Mouse (Mus musculus): ENCODE measurements around the gene Gtpbp4. TPM values are rescaled to one million over a fixed set of nuclear protein-coding genes. Genes with fewer than 3 reads are reported as not detected.
"Not testable (repeated sequence)": the region's sequence is repeated elsewhere in the genome, so short reads cannot be mapped to it uniquely, and the experiment has no call there.

Gtpbp4 gene
- polyA plus RNA-seq, 1 experiment from 2014 or later: 85.1 TPM

- not testable (repeated sequence) for H3K36me3 ChIP-seq (ENCODE audit: control insufficient read depth, insufficient read depth, low read length); ATAC-seq (ENCODE audit: insufficient number of reproducible peaks, insufficient read depth, low FRiP score, low read depth); H3K4me2 ChIP-seq (replicated peaks; ENCODE audit: low read depth, low read length); H3K9me3 ChIP-seq (ENCODE audit: control insufficient read depth, low read depth, low read length); H3K4me1 ChIP-seq (ENCODE audit: control insufficient read depth, insufficient read depth, low read length); H3K27me3 ChIP-seq (ENCODE audit: control insufficient read depth, insufficient read depth, low read length); H3K9ac ChIP-seq (replicated peaks; ENCODE audit: low read depth, low read length); H3K27ac ChIP-seq (ENCODE audit: low read length); H3K4me3 ChIP-seq (ENCODE audit: low read depth, low read length)
- WGBS: 55% methylated on average over 3 of the region's 3 CpGs
These were observed 34.6 kb downstream of the Gtpbp4 start for GRCm38 (mm10) chr13:8961128-8961888.

GRCm38 (mm10) chr13:8959554-8959953 is 36.3 kb downstream of the Gtpbp4 start:
- H3K4me2 ChIP-seq (replicated peaks; ENCODE audit: low read depth, low read length); ATAC-seq (ENCODE audit: insufficient number of reproducible peaks, insufficient read depth, low FRiP score, low read depth); H3K27me3 ChIP-seq (ENCODE audit: control insufficient read depth, insufficient read depth, low read length); H3K4me1 ChIP-seq (ENCODE audit: control insufficient read depth, insufficient read depth, low read length); H3K9me3 ChIP-seq (ENCODE audit: control insufficient read depth, low read depth, low read length); H3K36me3 ChIP-seq (ENCODE audit: control insufficient read depth, insufficient read depth, low read length); H3K27ac ChIP-seq (ENCODE audit: low read length); H3K9ac ChIP-seq (replicated peaks; ENCODE audit: low read depth, low read length); H3K4me3 ChIP-seq (ENCODE audit: low read depth, low read length): not testable (repeated sequence)
- 92% methylated on average over 5 of the region's 6 CpGs for WGBS

GRCm38 (mm10) chr13:8959058-8959457 is 36.8 kb downstream of the Gtpbp4 start:
- H3K27ac ChIP-seq (ENCODE audit: low read length); H3K36me3 ChIP-seq (ENCODE audit: control insufficient read depth, insufficient read depth, low read length); ATAC-seq (ENCODE audit: insufficient number of reproducible peaks, insufficient read depth, low FRiP score, low read depth); H3K9ac ChIP-seq (replicated peaks; ENCODE audit: low read depth, low read length); H3K4me2 ChIP-seq (replicated peaks; ENCODE audit: low read depth, low read length); H3K27me3 ChIP-seq (ENCODE audit: control insufficient read depth, insufficient read depth, low read length); H3K9me3 ChIP-seq (ENCODE audit: control insufficient read depth, low read depth, low read length); H3K4me1 ChIP-seq (ENCODE audit: control insufficient read depth, insufficient read depth, low read length); H3K4me3 ChIP-seq (ENCODE audit: low read depth, low read length): not testable (repeated sequence)
- WGBS: 50% methylated on average over 1 of the region's 5 CpGs

GRCm38 (mm10) chr13:8956873-8957272 is 39.0 kb downstream of the Gtpbp4 start:
- 0 out of 2 replicates have a peak, but pooled peaks have one; percentile 28 for ATAC-seq (ENCODE audit: insufficient number of reproducible peaks, insufficient read depth, low FRiP score, low read depth)
- H3K4me2 ChIP-seq (replicated peaks; ENCODE audit: low read depth, low read length); H3K36me3 ChIP-seq (ENCODE audit: control insufficient read depth, insufficient read depth, low read length); H3K4me3 ChIP-seq (ENCODE audit: low read depth, low read length); H3K9ac ChIP-seq (replicated peaks; ENCODE audit: low read depth, low read length); H3K27me3 ChIP-seq (ENCODE audit: control insufficient read depth, insufficient read depth, low read length); H3K4me1 ChIP-seq (ENCODE audit: control insufficient read depth, insufficient read depth, low read length); H3K27ac ChIP-seq (ENCODE audit: low read length); H3K9me3 ChIP-seq (ENCODE audit: control insufficient read depth, low read depth, low read length): not testable (repeated sequence)
- no CpG with 5 or more reads among the region's 5 CpGs for WGBS

- H3K9ac ChIP-seq (replicated peaks; ENCODE audit: low read depth, low read length); H3K4me3 ChIP-seq (ENCODE audit: low read depth, low read length); H3K4me1 ChIP-seq (ENCODE audit: control insufficient read depth, insufficient read depth, low read length); ATAC-seq (ENCODE audit: insufficient number of reproducible peaks, insufficient read depth, low FRiP score, low read depth); H3K9me3 ChIP-seq (ENCODE audit: control insufficient read depth, low read depth, low read length); H3K36me3 ChIP-seq (ENCODE audit: control insufficient read depth, insufficient read depth, low read length); H3K27ac ChIP-seq (ENCODE audit: low read length); H3K27me3 ChIP-seq (ENCODE audit: control insufficient read depth, insufficient read depth, low read length); H3K4me2 ChIP-seq (replicated peaks; ENCODE audit: low read depth, low read length): not testable (repeated sequence)
- 74% methylated on average over 1 of the region's 2 CpGs for WGBS
These were observed 40.8 kb downstream of the Gtpbp4 start for GRCm38 (mm10) chr13:8955127-8955526.

- not testable (repeated sequence) for H3K9ac ChIP-seq (replicated peaks; ENCODE audit: low read depth, low read length); H3K27ac ChIP-seq (ENCODE audit: low read length); H3K4me3 ChIP-seq (ENCODE audit: low read depth, low read length); H3K4me1 ChIP-seq (ENCODE audit: control insufficient read depth, insufficient read depth, low read length); ATAC-seq (ENCODE audit: insufficient number of reproducible peaks, insufficient read depth, low FRiP score, low read depth); H3K9me3 ChIP-seq (ENCODE audit: control insufficient read depth, low read depth, low read length); H3K4me2 ChIP-seq (replicated peaks; ENCODE audit: low read depth, low read length); H3K36me3 ChIP-seq (ENCODE audit: control insufficient read depth, insufficient read depth, low read length); H3K27me3 ChIP-seq (ENCODE audit: control insufficient read depth, insufficient read depth, low read length)
These were observed 43.3 kb downstream of the Gtpbp4 start, which contains the start of gene Idi2 for GRCm38 (mm10) chr13:8952563-8952962. Gene Idi2 (plus strand): TSS chr13:8952863.

GRCm38 (mm10) chr13:8948131-8948530 is 47.8 kb downstream of the Gtpbp4 start, which contains the start of gene Gm9745:
Gene Gm9745 (minus strand): TSS chr13:8948231.
- not testable (repeated sequence) for H3K27me3 ChIP-seq (ENCODE audit: control insufficient read depth, insufficient read depth, low read length); H3K4me2 ChIP-seq (replicated peaks; ENCODE audit: low read depth, low read length); H3K27ac ChIP-seq (ENCODE audit: low read length); H3K9ac ChIP-seq (replicated peaks; ENCODE audit: low read depth, low read length); H3K36me3 ChIP-seq (ENCODE audit: control insufficient read depth, insufficient read depth, low read length); H3K4me3 ChIP-seq (ENCODE audit: low read depth, low read length); H3K9me3 ChIP-seq (ENCODE audit: control insufficient read depth, low read depth, low read length); ATAC-seq (ENCODE audit: insufficient number of reproducible peaks, insufficient read depth, low FRiP score, low read depth); H3K4me1 ChIP-seq (ENCODE audit: control insufficient read depth, insufficient read depth, low read length)

GRCm38 (mm10) chr13:8943828-8944227 is 52.1 kb downstream of the Gtpbp4 start:
- no CpG with 5 or more reads among the region's 5 CpGs for WGBS

GRCm38 (mm10) chr13:8941701-8942100 is 54.2 kb downstream of the Gtpbp4 start:
- not testable (repeated sequence) for H3K9me3 ChIP-seq (ENCODE audit: control insufficient read depth, low read depth, low read length); ATAC-seq (ENCODE audit: insufficient number of reproducible peaks, insufficient read depth, low FRiP score, low read depth); H3K36me3 ChIP-seq (ENCODE audit: control insufficient read depth, insufficient read depth, low read length); H3K27me3 ChIP-seq (ENCODE audit: control insufficient read depth, insufficient read depth, low read length); H3K27ac ChIP-seq (ENCODE audit: low read length); H3K4me3 ChIP-seq (ENCODE audit: low read depth, low read length); H3K9ac ChIP-seq (replicated peaks; ENCODE audit: low read depth, low read length); H3K4me1 ChIP-seq (ENCODE audit: control insufficient read depth, insufficient read depth, low read length); H3K4me2 ChIP-seq (replicated peaks; ENCODE audit: low read depth, low read length)
- 22% methylated on average over 1 of the region's 5 CpGs for WGBS

More at GRCm38 (mm10) chr13:8943828-8944227, 52.1 kb downstream of the Gtpbp4 start:
- not testable (repeated sequence) for H3K9me3 ChIP-seq (ENCODE audit: control insufficient read depth, low read depth, low read length); H3K27ac ChIP-seq (ENCODE audit: low read length); H3K4me3 ChIP-seq (ENCODE audit: low read depth, low read length); H3K36me3 ChIP-seq (ENCODE audit: control insufficient read depth, insufficient read depth, low read length); H3K27me3 ChIP-seq (ENCODE audit: control insufficient read depth, insufficient read depth, low read length); H3K4me2 ChIP-seq (replicated peaks; ENCODE audit: low read depth, low read length); H3K4me1 ChIP-seq (ENCODE audit: control insufficient read depth, insufficient read depth, low read length); H3K9ac ChIP-seq (replicated peaks; ENCODE audit: low read depth, low read length); ATAC-seq (ENCODE audit: insufficient number of reproducible peaks, insufficient read depth, low FRiP score, low read depth)

Data from stomach, embryonic 14.5 days (tissue).